8 mouse cellular contexts compared by ENCODE assay signal in genomic region chr11:32625677-32626076, GRCm38 (mm10). TPM values are rescaled to one million over a fixed set of nuclear protein-coding genes. Genes with fewer than 3 reads are reported as not detected.
DNase-seq lines count a peak whose midpoint lies in the region; ATAC-seq and TF ChIP-seq lines count a peak whose summit lies in the region.

No protein-coding gene starts in this region.

- intact Hi-C loops in left cerebral cortex, adult 2 months (cut with DNase I): loop anchor here (1.0 to 10.0 kb wide), 3 partner anchors 84 to 529 kb away; no protein-coding TSS in a partner anchor

- dilution Hi-C loops in CH12.LX (cut with MboI; ENCODE audit: extremely low pct_ligation_motif_present, extremely low pct_unique_long_range_greater_than_20kb, low sequenced_read_pairs): no loop called here

- H3K27ac ChIP-seq in CH12.LX (ENCODE audit: insufficient read depth, low read depth): no peak overlapping the region
- H3K27ac ChIP-seq in left cerebral cortex, adult 2 months: no peak overlapping the region

- peaks cover 19 to 51% of the 10 kb centered on the region in 2 experiments for H3K36me3 ChIP-seq in CH12.LX (replicated peaks in 1 of 2; ENCODE audit: control insufficient read depth in 1 of 2, insufficient read depth in 1 of 2, low read length in 1 of 2)

- TF ChIP-seq RAD21 in CH12.LX (IDR thresholded peaks at IDR 0.05; ENCODE audit: low read depth, low read length): peak; percentile 91

- peaks cover 3% of the 10 kb centered on the region for H3K9me3 ChIP-seq in CH12.LX (replicated peaks; ENCODE audit: low read length)

- no peak for TF ChIP-seq EP300 in CH12.LX (IDR thresholded peaks at IDR 0.05; ENCODE audit: low read length)

- peaks cover 0 to 9% of the 10 kb centered on the region in 2 experiments; a peak in 2 of 4 replicates for H3K4me1 ChIP-seq in CH12.LX (ENCODE audit: control insufficient read depth in 1 of 2, insufficient read depth in 2 of 2)

- peak; percentile 75 for DNase-seq in cerebellum, adult 11-12 months
- DNase-seq in cerebellum, adult 11 months: no peak
- DNase-seq in CH12.LX (ENCODE audit: extremely low read depth): peak; percentile 64
- peak; percentile 34 for DNase-seq in c-Kit-positive CD71-positive TER-119-positive erythroid progenitor cells, embryonic 14.5 days (ENCODE audit: low spot score)
- peak; percentile 48 to 62 for DNase-seq in left cerebral cortex, adult 2 months (ENCODE audit: extremely low spot score in 1 of 2, low spot score in 2 of 2)
- DNase-seq in natural killer cell, adult 2 months (ENCODE audit: low spot score in 2 of 2): peak; percentile 16 to 53
- peak; percentile 60 for DNase-seq in thymus, postnatal 0 days (ENCODE audit: low spot score)

- no peak overlapping the region for H3K4me2 ChIP-seq in CH12.LX (ENCODE audit: insufficient read depth, low read depth, poor library complexity, severe bottlenecking)

- no peaks in the 10 kb centered on the region for H3K27me3 ChIP-seq in CH12.LX (replicated peaks)

- peak; percentile 51 for ATAC-seq in granulocyte monocyte progenitor cell, adult 5-6 weeks (replicated peaks; ENCODE audit: poor library complexity, severe bottlenecking)

- no peak for TF ChIP-seq POLR2A in CH12.LX (IDR thresholded peaks at IDR 0.05; ENCODE audit: low read depth, low read length)

- no peaks in the 10 kb centered on the region for H3K79me2 ChIP-seq in CH12.LX (replicated peaks; ENCODE audit: control insufficient read depth, extremely low read depth, insufficient read depth, poor library complexity, severe bottlenecking)

- H3K9ac ChIP-seq in CH12.LX (ENCODE audit: insufficient read depth, low read depth): no peak overlapping the region

- in situ Hi-C loops in CH12.LX (cut with MboI; ENCODE audit: low pct_ligation_motif_present, low pct_unique_long_range_greater_than_20kb, low sequenced_read_pairs): no loop called here

- no peak overlapping the region for H3K4me3 ChIP-seq in CH12.LX (replicated peaks in 1 of 3; ENCODE audit: low read depth in 2 of 3, low read length in 2 of 3, poor library complexity in 1 of 3)
- no peak overlapping the region for H3K4me3 ChIP-seq in left cerebral cortex, adult 2 months

- TF ChIP-seq CTCF in CH12.LX (conservative IDR thresholded peaks at IDR 0.05 in 1 of 2, IDR thresholded peaks at IDR 0.05 in 1 of 2; ENCODE audit: low read depth in 2 of 2, low read length in 2 of 2): peak; percentile 47 to 96; a peak in 3 of 4 replicates
- TF ChIP-seq CTCF in left cerebral cortex, adult 2 months (IDR thresholded peaks at IDR 0.05): peak; percentile 76

TF ChIP-seq in CH12.LX, 34 proteins besides CTCF, POLR2A, EP300 and RAD21:
- TF ChIP-seq ETS1 (conservative IDR thresholded peaks at IDR 0.05; ENCODE audit: low read depth, low read length) (no peak), BHLHE40 (IDR thresholded peaks at IDR 0.05; ENCODE audit: low read depth, low read length) (peak; percentile 53), SMC3 (IDR thresholded peaks at IDR 0.05; ENCODE audit: low read depth, low read length) (peak; percentile 95)

RNA-seq across cellular contexts. Expression of gene Fbxw11, which starts 16.8 kb away (rescaled TPM):
- total RNA-seq in CH12.LX (2012; rRNA removed): 55.9 and 58.5 TPM in 2 replicates
- 82.8 and 85.0 TPM in 2 replicates for total RNA-seq in CH12.LX (2014; rRNA removed)
- 45.0 and 54.5 TPM in 2 replicates for polyA plus RNA-seq in CH12.LX (2012; ENCODE audit: insufficient read length, low read depth)
- 35.4 and 46.8 TPM in 2 replicates for total RNA-seq in granulocyte monocyte progenitor cell, adult 5-6 weeks (2014; fragmentation: Nextera tagmentation)
- total RNA-seq in granulocyte monocyte progenitor cell, adult 5-6 weeks (2017): 60.4 and 62.0 TPM in 2 replicates
- 100 to 1,000 TPM; 122 to 125 TPM for total RNA-seq in left cerebral cortex, adult 2 months (2021)
- 42.1 and 49.1 TPM in 2 replicates for polyA plus RNA-seq in thymus, postnatal 0 days (2015; fragmentation: Nextera tagmentation; extraction: Ambion mirVana)
